Mouse (Mus musculus) urinary bladder, postnatal 25 days (tissue): Measurements from ENCODE around the gene Slc5a10.
"Not testable (repeated sequence)": the region's sequence is repeated elsewhere in the genome, so short reads cannot be mapped to it uniquely, and the experiment has no call there.

Experiments used
- DNase-seq: peaks from one replicate; pipeline ENCODE4 v3.0.0; 2022; ENCODE audit warnings: low spot score

The Slc5a10 gene

GRCm38 (mm10) chr11:61647956-61648748, 72.5 kb downstream of the Slc5a10 start:
- no peak for DNase-seq

- DNase-seq = no peak
Measured at GRCm38 (mm10) chr11:61647110-61647910, 73.3 kb downstream of the Slc5a10 start.

GRCm38 (mm10) chr11:61646499-61647039, 74.1 kb downstream of the Slc5a10 start:
- no peak for DNase-seq

- DNase-seq = no peak
Measured at GRCm38 (mm10) chr11:61645357-61645857, 75.2 kb downstream of the Slc5a10 start.

- DNase-seq = peak; percentile 28
Measured at GRCm38 (mm10) chr11:61644576-61645326, 75.9 kb downstream of the Slc5a10 start.

- no peak for DNase-seq
Measured at GRCm38 (mm10) chr11:61643184-61643961, 77.3 kb downstream of the Slc5a10 start.

GRCm38 (mm10) chr11:61642106-61642505, 78.5 kb downstream of the Slc5a10 start:
- no peak for DNase-seq

- DNase-seq = not testable (repeated sequence)
Measured at GRCm38 (mm10) chr11:61640585-61640984, 80.0 kb downstream of the Slc5a10 start.

GRCm38 (mm10) chr11:61639601-61640177, 80.9 kb downstream of the Slc5a10 start:
- no peak for DNase-seq

- DNase-seq = no peak
Measured at GRCm38 (mm10) chr11:61638764-61639536, 81.7 kb downstream of the Slc5a10 start.

- DNase-seq = no peak
Measured at GRCm38 (mm10) chr11:61637856-61638255, 82.8 kb downstream of the Slc5a10 start.

- no peak for DNase-seq
Measured at GRCm38 (mm10) chr11:61637413-61637812, 83.2 kb downstream of the Slc5a10 start.

GRCm38 (mm10) chr11:61636309-61636708, 84.3 kb downstream of the Slc5a10 start:
- DNase-seq = not testable (repeated sequence)

- DNase-seq = no peak
Measured at GRCm38 (mm10) chr11:61629621-61630020, 91.0 kb downstream of the Slc5a10 start.

- no peak for DNase-seq
Measured at GRCm38 (mm10) chr11:61626509-61626908, 94.1 kb downstream of the Slc5a10 start.

GRCm38 (mm10) chr11:61625136-61625535, 95.5 kb downstream of the Slc5a10 start:
- no peak for DNase-seq
